Mouse (Mus musculus) adipose tissue, adult 10 weeks (tissue): Measurements from ENCODE around the gene Tnfsf12. TPM values are rescaled to one million over a fixed set of nuclear protein-coding genes. Genes with fewer than 3 reads are reported as not detected.

ENCODE experiments used
- polyA plus RNA-seq: library from polyadenylated mRNA; stranded (reverse); fragments of 350-450 nt; fragmentation: Illumina TruSeq; extraction: RNeasy Lipid Tissue Mini Kit (QIAGEN cat#74804); gene quantifications from one replicate; pipeline ENCODE4 v1.2.3, GENCODE M21; 2014; ENCODE audit warnings: low read depth, low replicate concordance

Gene Tnfsf12
- 19.2 TPM for polyA plus RNA-seq

GRCm38 (mm10) chr11:69695361-69696181 lies at the start of gene Tnfsf12, which contains the start of gene Tnfsfm13:
TSS of gene Tnfsf12 (minus strand) at chr11:69695849.
TSS of gene Tnfsfm13 (minus strand) at chr11:69696098.

DNA sequence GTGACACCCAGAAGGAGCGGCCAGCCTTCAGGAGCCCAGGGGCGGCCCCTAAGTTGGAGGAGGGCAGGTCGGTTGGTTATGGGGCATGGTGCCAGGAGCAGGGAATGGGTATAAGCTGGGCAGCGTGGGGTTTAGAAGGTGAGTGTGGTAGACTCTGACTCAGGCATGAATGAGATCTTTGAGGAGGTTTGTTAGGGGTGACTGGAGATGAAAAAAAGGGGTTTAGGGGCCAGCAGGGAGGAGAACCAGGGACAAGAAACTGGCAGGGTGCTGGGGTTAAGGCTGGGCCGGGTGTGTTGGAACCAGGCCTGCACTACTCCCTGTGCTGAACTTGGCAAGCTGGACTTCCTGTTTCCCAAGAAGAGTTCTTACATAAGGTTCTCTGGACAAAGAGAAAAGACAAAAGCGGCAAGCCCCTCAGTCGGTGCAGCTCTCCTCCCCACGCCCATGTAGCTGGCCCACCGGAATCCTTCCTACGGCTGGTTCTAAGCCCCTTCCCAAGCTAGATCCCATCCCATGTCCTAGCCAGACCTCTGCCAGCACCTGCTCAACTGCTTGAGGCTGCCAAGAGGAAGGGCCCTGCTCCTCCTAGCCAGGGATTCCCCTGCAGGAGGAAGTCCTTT lies 10.0 kb downstream of the Tnfsf12 start, which contains the start of gene Tnfsf13:
Gene Tnfsf13 (minus strand): TSS at position 259 of the 623 bp plus-strand sequence.

GRCm38 (mm10) chr11:69681314-69682208 lies 14.1 kb downstream of the Tnfsf12 start, which contains the start of gene Senp3:
TSS of gene Senp3 (minus strand) at chr11:69682084.

DNA sequence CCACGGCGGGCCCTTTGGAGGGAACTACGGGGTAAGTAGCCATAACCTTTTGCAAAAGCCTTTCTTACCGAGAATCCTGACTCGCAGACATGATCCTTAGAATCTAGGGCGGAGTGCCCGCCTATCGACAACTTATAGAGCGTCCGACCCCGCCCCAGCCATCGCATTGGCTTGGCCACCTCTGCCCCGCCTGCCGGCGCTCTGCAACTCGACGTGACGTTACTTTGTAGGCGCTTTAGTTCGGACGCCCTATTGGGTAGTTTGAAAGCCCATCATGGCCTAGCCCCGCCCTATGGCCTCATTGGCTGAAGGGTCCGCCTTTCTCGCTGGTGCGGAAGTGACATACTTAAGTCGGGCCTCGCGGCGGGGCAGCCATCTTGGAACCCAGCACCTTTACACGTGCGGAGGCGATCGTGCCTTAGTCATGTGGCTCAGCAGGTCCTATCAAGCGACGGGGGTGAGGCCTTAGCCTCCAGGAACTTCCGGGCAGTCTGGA lies 23.4 kb downstream of the Tnfsf12 start, which contains the start of gene Eif4a1:
Gene Eif4a1 (minus strand): TSS at position 213 of the 496 bp plus-strand sequence.

GRCm38 (mm10) chr11:69665961-69666664 lies 29.5 kb downstream of the Tnfsf12 start, which contains the start of gene Cd68:
TSS of gene Cd68 (minus strand) at chr11:69666153.

GRCm38 (mm10) chr11:69662213-69662966 lies 33.3 kb downstream of the Tnfsf12 start, which contains the start of gene Mpdu1:
TSS of gene Mpdu1 (minus strand) at chr11:69662642.

DNA sequence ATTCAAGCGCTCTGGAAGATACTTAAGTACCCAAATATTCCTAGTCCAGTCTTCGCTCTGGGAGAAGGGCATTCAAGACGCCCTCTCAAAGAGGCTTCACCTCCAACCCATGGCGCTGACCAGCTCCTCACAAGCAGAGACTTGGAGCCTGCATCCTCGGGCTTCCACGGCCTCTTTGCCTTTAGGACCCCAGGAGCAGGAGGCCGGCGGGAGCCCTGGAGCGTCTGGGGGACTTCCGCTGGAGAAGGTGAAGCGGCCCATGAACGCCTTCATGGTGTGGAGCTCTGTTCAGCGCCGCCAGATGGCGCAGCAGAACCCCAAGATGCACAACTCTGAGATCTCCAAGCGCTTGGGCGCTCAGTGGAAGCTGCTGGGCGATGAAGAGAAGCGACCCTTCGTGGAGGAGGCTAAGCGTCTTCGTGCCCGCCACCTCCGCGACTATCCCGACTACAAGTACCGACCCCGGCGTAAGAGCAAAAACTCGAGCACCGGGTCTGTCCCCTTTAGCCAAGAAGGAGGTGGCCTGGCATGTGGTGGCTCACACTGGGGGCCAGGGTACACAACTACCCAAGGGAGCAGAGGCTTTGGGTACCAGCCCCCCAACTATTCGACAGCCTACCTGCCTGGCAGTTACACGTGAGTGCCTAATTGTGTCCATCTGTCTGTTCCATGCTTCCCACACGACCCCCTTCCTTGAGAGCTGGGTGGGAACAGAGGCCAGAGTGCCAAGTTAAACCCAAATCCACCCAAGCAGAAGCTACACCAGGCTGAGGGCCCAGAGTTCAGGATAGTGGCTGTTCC lies 40.2 kb downstream of the Tnfsf12 start, which contains the start of gene Sox15:
Gene Sox15 (plus strand): TSS at position 51 of the 801 bp plus-strand sequence.

Other genes starting within 250 kb of the Tnfsf12 start
- gene Dnah2, start 146.7 kb downstream of the Tnfsf12 start, polyA plus RNA-seq = 1.2 TPM
- gene Efnb3, start 135.6 kb downstream of the Tnfsf12 start, polyA plus RNA-seq = 1.1 TPM
- 9.2 TPM for gene Wrap53, start 115.6 kb downstream of the Tnfsf12 start, polyA plus RNA-seq
- 35.1 TPM for gene Trp53, start 115.5 kb downstream of the Tnfsf12 start, polyA plus RNA-seq
- 14.8 TPM for gene Atp1b2, start 89.9 kb downstream of the Tnfsf12 start, polyA plus RNA-seq
- not detected for gene Shbg, start 77.9 kb downstream of the Tnfsf12 start, polyA plus RNA-seq
- gene Sat2, start 73.8 kb downstream of the Tnfsf12 start, polyA plus RNA-seq = 16.0 TPM
- 64.4 TPM for gene Fxr2, start 62.9 kb downstream of the Tnfsf12 start, polyA plus RNA-seq
- 0.92 TPM for gene Sox15, start 40.5 kb downstream of the Tnfsf12 start, polyA plus RNA-seq
- gene Mpdu1, start 33.2 kb downstream of the Tnfsf12 start, polyA plus RNA-seq = 89.0 TPM
- 45.6 TPM for gene Cd68, start 29.7 kb downstream of the Tnfsf12 start, polyA plus RNA-seq
- gene Eif4a1, start 23.4 kb downstream of the Tnfsf12 start, polyA plus RNA-seq = 395 TPM
- 67.4 TPM for gene Senp3, start 13.8 kb downstream of the Tnfsf12 start, polyA plus RNA-seq
- 5.4 TPM for gene Tnfsf13, start 10.1 kb downstream of the Tnfsf12 start, polyA plus RNA-seq
- 8.1 TPM for gene Tnfsfm13, start 249 bp upstream of the Tnfsf12 start, polyA plus RNA-seq
- 43.9 TPM for gene Polr2a, start 62.8 kb upstream of the Tnfsf12 start, polyA plus RNA-seq
- 1.5 TPM for gene Slc35g3, start 66.1 kb upstream of the Tnfsf12 start, polyA plus RNA-seq
- gene Zbtb4, start 70.1 kb upstream of the Tnfsf12 start, polyA plus RNA-seq = 28.9 TPM
- 8.3 TPM for gene Chrnb1, start 100.1 kb upstream of the Tnfsf12 start, polyA plus RNA-seq
- 8.7 TPM for gene Fgf11, start 106.0 kb upstream of the Tnfsf12 start, polyA plus RNA-seq
- 13.6 TPM for gene Tmem102, start 109.8 kb upstream of the Tnfsf12 start, polyA plus RNA-seq
- 2.2 TPM for gene Gm39566, start 119.4 kb upstream of the Tnfsf12 start, polyA plus RNA-seq
- 14.1 TPM for gene Spem2, start 122.6 kb upstream of the Tnfsf12 start, polyA plus RNA-seq
- 23.3 TPM for gene Spem1, start 126.3 kb upstream of the Tnfsf12 start, polyA plus RNA-seq
- 19.0 TPM for gene Nlgn2, start 141.9 kb upstream of the Tnfsf12 start, polyA plus RNA-seq
- gene Tmem256, start 142.7 kb upstream of the Tnfsf12 start, polyA plus RNA-seq = 183 TPM
- gene Plscr3, start 150.5 kb upstream of the Tnfsf12 start, polyA plus RNA-seq = 31.1 TPM
- gene Tnk1, start 162.9 kb upstream of the Tnfsf12 start, polyA plus RNA-seq = 23.7 TPM
- gene Tmem95, start 182.2 kb upstream of the Tnfsf12 start, polyA plus RNA-seq = not detected
- gene Kctd11, start 185.6 kb upstream of the Tnfsf12 start, polyA plus RNA-seq = 9.4 TPM
- gene Acap1, start 199.7 kb upstream of the Tnfsf12 start, polyA plus RNA-seq = 43.9 TPM
- gene 2810408A11Rik, start 205.1 kb upstream of the Tnfsf12 start, polyA plus RNA-seq = 14.3 TPM
- gene Neurl4, start 205.2 kb upstream of the Tnfsf12 start, polyA plus RNA-seq = 35.5 TPM
- 47.7 TPM for gene Gps2, start 218.0 kb upstream of the Tnfsf12 start, polyA plus RNA-seq
- gene Eif5a, start 226.1 kb upstream of the Tnfsf12 start, polyA plus RNA-seq = 484 TPM
- gene Ybx2, start 239.9 kb upstream of the Tnfsf12 start, polyA plus RNA-seq = 58.7 TPM